Mouse (Mus musculus) kidney, adult 11 months (tissue): Measurements from ENCODE around the gene Dcaf15.

Experiments
- DNase-seq: peaks from one replicate; pipeline ENCODE4 v3.0.0; 2022

Dcaf15 gene

DNA sequence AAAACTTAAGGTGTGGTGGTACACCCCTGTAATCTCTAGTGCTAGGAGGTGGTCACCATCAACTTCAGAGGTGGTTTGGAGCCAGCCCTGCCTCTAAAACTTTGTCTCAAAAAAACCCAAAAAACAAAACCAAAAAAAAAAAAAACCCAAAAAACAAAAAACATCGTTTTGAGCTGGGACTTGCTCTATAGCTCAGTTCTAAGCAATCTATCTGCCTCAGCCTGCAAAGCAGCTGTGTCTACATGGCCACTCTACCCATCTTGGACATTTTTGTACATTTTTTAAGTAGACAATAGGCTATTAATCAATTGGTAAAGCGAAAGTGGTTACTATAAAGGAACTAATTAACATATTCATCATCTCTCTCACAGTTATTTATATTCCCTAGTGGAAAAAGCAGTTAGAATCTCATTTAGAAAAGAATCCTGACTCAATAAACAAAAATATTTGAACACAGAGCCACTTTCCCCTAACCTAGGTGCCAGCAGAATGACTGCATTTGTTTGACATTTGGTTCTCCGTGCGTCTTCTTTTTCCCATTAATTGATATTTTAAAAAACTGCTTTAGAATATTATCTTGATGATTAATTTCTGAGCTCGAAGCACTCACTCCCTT lies 39.0 kb downstream of the Dcaf15 start:
- no peak for DNase-seq

DNA sequence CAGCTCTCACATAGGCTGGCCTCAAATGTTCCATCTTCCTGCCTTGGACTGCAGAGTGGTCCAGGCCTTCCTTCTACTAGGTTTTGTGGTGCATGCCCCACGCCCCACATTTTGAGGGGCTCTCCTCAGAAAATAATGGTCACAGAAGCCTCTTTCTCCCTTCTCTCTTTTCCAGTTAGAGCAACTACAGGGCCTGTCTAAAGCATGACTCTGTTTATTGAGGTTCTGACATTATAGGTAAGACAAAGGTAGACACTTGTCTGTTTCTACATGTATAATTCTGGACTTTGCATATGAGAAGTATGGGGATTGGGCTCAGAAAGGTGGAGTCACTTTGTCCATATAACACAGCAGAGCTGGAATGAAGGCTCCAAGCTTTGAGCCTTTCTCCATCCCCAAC lies 39.5 kb downstream of the Dcaf15 start, which contains the start of gene Gm10643:
TSS of gene Gm10643 (minus strand) at position 101 of the 400 bp plus-strand sequence.
- no peak for DNase-seq

DNA sequence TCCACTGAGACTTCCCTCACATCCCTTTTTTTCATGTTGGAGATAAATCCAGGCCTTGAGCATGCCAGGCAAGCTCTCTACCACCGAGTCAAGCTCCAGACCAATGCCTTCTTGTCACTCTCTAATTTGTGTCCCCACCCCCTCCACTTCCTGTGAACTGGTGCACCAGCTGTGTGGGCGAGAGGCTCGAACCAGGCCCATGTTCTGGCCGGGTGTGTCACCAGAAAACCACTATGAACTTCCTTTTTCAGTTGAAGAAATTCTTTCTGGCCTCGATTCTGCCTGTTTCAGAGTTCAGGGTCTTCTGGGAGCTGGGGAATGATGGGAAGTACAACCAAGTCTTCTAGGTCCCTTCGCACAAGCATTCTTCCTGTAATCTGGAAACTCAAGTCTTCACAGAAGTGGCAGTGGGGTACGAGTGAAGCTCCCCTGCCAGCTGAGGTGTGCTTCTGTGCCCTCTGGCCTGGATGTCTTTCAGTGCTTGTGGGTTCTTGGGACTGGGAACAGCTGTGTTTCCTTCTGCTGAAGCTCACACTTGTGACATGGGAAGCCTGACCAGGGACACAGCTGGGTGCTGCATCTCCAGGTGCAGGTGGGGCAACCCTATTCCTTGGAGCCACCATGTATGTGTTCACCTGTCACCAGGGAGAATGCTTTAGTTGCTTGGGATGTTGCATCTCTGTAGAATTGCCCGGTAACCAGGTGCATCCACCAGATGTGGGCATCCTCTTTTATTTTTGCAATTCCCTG lies 40.5 kb downstream of the Dcaf15 start:
- DNase-seq = no peak

GRCm38 (mm10) chr8:84060245-84060644 lies 44.3 kb downstream of the Dcaf15 start:
- DNase-seq = no peak

- no peak for DNase-seq
Measured at GRCm38 (mm10) chr8:84059226-84059625, 45.3 kb downstream of the Dcaf15 start.

GRCm38 (mm10) chr8:84057827-84058226 lies 46.7 kb downstream of the Dcaf15 start:
- no peak for DNase-seq

DNA sequence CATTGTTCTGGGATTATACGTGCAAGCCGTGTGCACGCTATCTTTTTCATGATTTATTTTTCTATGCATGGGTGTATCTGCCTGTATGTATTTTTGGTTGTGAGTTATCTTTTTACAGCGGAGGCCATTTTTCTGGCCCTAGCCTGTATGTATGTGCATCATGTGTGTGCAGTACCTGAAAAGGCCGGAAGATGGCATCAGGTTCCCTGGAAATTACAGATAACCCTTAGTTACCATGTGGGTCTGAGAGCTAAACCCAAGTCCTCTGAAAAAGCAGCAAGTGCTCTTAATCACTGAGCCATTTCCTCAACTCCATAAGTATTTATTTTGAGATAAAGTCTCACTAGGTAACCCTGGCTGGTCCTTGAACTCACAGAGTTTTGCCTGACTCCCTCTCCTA lies 51.3 kb downstream of the Dcaf15 start:
- no peak for DNase-seq

DNA sequence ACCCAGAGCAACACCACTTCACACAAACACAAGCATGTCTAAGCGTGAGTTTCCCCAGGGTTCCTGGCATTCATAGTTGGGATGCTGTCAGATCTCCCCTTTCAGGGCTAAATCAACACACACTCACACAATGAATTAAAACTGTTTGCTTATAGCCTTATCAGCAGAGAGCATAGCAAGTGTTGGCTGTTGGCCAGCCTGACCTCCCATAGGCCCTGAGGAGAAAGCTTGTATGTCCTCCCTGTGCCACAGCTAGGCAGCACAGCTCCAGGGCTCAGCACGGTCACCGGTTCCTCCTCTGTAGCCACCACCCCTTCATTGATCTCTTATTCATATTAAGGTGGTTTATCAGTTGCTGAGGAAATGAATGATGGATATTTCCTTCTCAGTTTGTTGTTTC lies 51.8 kb downstream of the Dcaf15 start:
- no peak for DNase-seq

DNA sequence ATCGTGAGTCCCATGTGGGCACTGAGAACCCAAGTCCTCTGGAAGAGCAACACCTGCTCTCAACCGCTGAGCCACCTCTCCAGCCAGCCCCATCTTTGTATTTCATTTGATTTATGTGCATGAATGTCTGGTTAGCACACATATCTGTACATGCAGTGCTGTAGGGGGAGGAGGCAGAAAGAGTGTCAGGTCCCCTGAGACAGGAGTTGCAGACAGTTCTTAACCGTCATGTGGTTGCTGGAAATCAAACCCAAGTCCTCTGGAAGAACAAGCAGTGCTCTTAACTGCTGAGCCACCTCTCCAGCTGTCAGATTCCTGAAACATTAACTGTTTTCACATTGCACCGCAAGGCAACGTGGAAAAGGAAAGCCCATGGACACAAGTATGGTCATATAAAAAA lies 56.4 kb downstream of the Dcaf15 start:
- no peak for DNase-seq
